Mouse (Mus musculus) liver, postnatal 0 days (tissue): ENCODE results near the gene Il10ra. TPM values are rescaled to one million over a fixed set of nuclear protein-coding genes. Genes with fewer than 3 reads are reported as not detected.

Source experiments
- ATAC-seq: fragments of 200-750 bp; cut with Nextera tagmentation; 2 replicates; pipeline ENCODE4 v1.8.0; 2017; ENCODE audit warnings: mild to moderate bottlenecking, moderate library complexity
- DNase-seq: peaks from one replicate; pipeline ENCODE4 v3.0.0-alpha.2; 2016
- H3K27ac ChIP-seq: fragments of 300-500 bp; sonication (generic); 2 replicates; pipeline ENCODE4 v1.5.1; 2014; ENCODE audit warnings: antibody characterized with exemption, moderate library complexity, mild to moderate bottlenecking, low read depth
- H3K27me3 ChIP-seq: fragments of 300-500 bp; sonication (generic); 2 replicates; pipeline ENCODE4 v1.6.1; 2014; ENCODE audit warnings: low read length, control low read depth, mixed read lengths; ENCODE audit not compliant: insufficient read depth
- H3K36me3 ChIP-seq: fragments of 300-500 bp; sonication (generic); replicated peaks from 2 replicates; pipeline ENCODE4 v1.6.1; 2014; ENCODE audit warnings: mild to moderate bottlenecking, control low read depth, low read length, moderate library complexity, mixed read lengths; ENCODE audit not compliant: insufficient read depth
- H3K4me1 ChIP-seq: fragments of 300-500 bp; sonication (generic); 2 replicates; pipeline ENCODE4 v1.6.1; 2014; ENCODE audit warnings: antibody characterized with exemption, mild to moderate bottlenecking, control low read depth; ENCODE audit not compliant: insufficient read depth
- H3K4me2 ChIP-seq: fragments of 300-500 bp; sonication (generic); 2 replicates; pipeline ENCODE4 v1.6.1; 2014; ENCODE audit warnings: low read depth, mild to moderate bottlenecking, low read length, moderate library complexity, mixed read lengths
- H3K4me3 ChIP-seq: fragments of 300-500 bp; sonication (generic); 2 replicates; pipeline ENCODE4 v1.5.1; 2014; ENCODE audit warnings: low read depth, low read length
- H3K9ac ChIP-seq: fragments of 300-500 bp; sonication (generic); replicated peaks from 2 replicates; pipeline ENCODE4 v1.6.1; 2014; ENCODE audit warnings: mild to moderate bottlenecking, moderate library complexity
- H3K9me3 ChIP-seq: fragments of 300-500 bp; sonication (generic); 2 replicates; pipeline ENCODE4 v1.6.1; 2016; ENCODE audit warnings: mild to moderate bottlenecking, control low read depth, low read length, mixed read lengths
- CTCF ChIP-seq: sonication (generic); IDR thresholded peaks from 2 replicates; pipeline ENCODE4 v1.5.1; 2016; ENCODE audit warnings: antibody characterized with exemption, low read depth
- EP300 ChIP-seq: IDR thresholded peaks from 2 replicates; pipeline ENCODE4 v1.6.1; 2016; ENCODE audit warnings: antibody characterized with exemption, low read depth, mild to moderate bottlenecking
- WGBS: fragments of 180-500 bp; shearing (Covaris S2); extraction: QIAGEN DNeasy Blood & Tissue Kit; methylation state at CpG from one replicate; pipeline ENCODE4 v1.1.7; 2014; ENCODE audit not compliant: insufficient replicate concordance; 5-methylcytosine and 5-hydroxymethylcytosine counted together
- microRNA-seq: library from miRNA; unstranded; fragments of <30 nt; microRNA quantifications from one replicate; pipeline ENCODE4, GENCODE M21; 2016
- polyA plus RNA-seq: library from polyadenylated mRNA; unstranded; fragments of >200 nt; fragmentation: Nextera tagmentation; extraction: Ambion mirVana; gene quantifications from 2 replicates; pipeline ENCODE4 v1.2.1, GENCODE M21; 2015

The Il10ra gene
- polyA plus RNA-seq, 1 experiment from 2014 or later: 2.7 TPM

GRCm38 (mm10) chr9:45219644-45220043 is 49.3 kb downstream of the Il10ra start:
- TF ChIP-seq CTCF: no peak
- no peak for TF ChIP-seq EP300
- no peak for ATAC-seq

GRCm38 (mm10) chr9:45215526-45216179 is 53.3 kb downstream of the Il10ra start:
- no peaks in the 10 kb centered on the region for H3K9me3 ChIP-seq
- H3K4me3 ChIP-seq: no peak overlapping the region
- H3K4me1 ChIP-seq: no peaks in the 10 kb centered on the region
- no peak overlapping the region for H3K27ac ChIP-seq
- H3K4me2 ChIP-seq: no peak overlapping the region
- H3K36me3 ChIP-seq: no peaks in the 10 kb centered on the region
- TF ChIP-seq CTCF: no peak
- no peak for TF ChIP-seq EP300
- 63% methylated on average over 11 of the region's 11 CpGs for WGBS
- no peak overlapping the region for H3K9ac ChIP-seq
- no peaks in the 10 kb centered on the region for H3K27me3 ChIP-seq
- DNase-seq (no peak), ATAC-seq (no peak)

More at GRCm38 (mm10) chr9:45219644-45220043, 49.3 kb downstream of the Il10ra start:
- 67% methylated on average over 3 of the region's 3 CpGs for WGBS
- H3K4me1 ChIP-seq: no peaks in the 10 kb centered on the region
- no peak overlapping the region for H3K4me2 ChIP-seq
- H3K36me3 ChIP-seq: no peaks in the 10 kb centered on the region
- H3K27me3 ChIP-seq: no peaks in the 10 kb centered on the region
- no peak overlapping the region for H3K27ac ChIP-seq
- H3K9me3 ChIP-seq: no peaks in the 10 kb centered on the region
- no peak overlapping the region for H3K9ac ChIP-seq
- H3K4me3 ChIP-seq: no peak overlapping the region
- no peak for DNase-seq

GRCm38 (mm10) chr9:45212001-45212400 is 56.9 kb downstream of the Il10ra start:
- Histone ChIP-seq H3K4me1 (no peaks in the 10 kb centered on the region), H3K9me3 (no peaks in the 10 kb centered on the region), H3K27ac (no peak overlapping the region), H3K27me3 (no peaks in the 10 kb centered on the region), H3K4me3 (no peak overlapping the region), H3K9ac (no peak overlapping the region), H3K4me2 (no peak overlapping the region), H3K36me3 (no peaks in the 10 kb centered on the region)
- TF ChIP-seq EP300: no peak
- TF ChIP-seq CTCF: no peak
- WGBS: 73% methylated on average over 6 of the region's 6 CpGs
- DNase-seq (no peak), ATAC-seq (no peak)

- no peak overlapping the region for H3K4me3 ChIP-seq
- TF ChIP-seq EP300: no peak
- H3K4me2 ChIP-seq: no peak overlapping the region
- no peak overlapping the region for H3K27ac ChIP-seq
- no peak for DNase-seq
- ATAC-seq: no peak
- H3K36me3 ChIP-seq: no peaks in the 10 kb centered on the region
- WGBS: 64% methylated on average over 7 of the region's 7 CpGs
- H3K4me1 ChIP-seq: peaks cover 7% of the 10 kb centered on the region
- H3K27me3 ChIP-seq: no peaks in the 10 kb centered on the region
- no peaks in the 10 kb centered on the region for H3K9me3 ChIP-seq
- H3K9ac ChIP-seq: no peak overlapping the region
Observed at GRCm38 (mm10) chr9:45207015-45207743, 61.8 kb downstream of the Il10ra start.

GRCm38 (mm10) chr9:45206121-45206520 is 62.8 kb downstream of the Il10ra start:
- H3K4me2 ChIP-seq: no peak overlapping the region
- 57% methylated on average over 4 of the region's 4 CpGs for WGBS
- no peaks in the 10 kb centered on the region for H3K9me3 ChIP-seq
- H3K4me1 ChIP-seq: peaks cover 18% of the 10 kb centered on the region
- TF ChIP-seq CTCF (no peak), EP300 (no peak)
- H3K27me3 ChIP-seq: no peaks in the 10 kb centered on the region
- H3K27ac ChIP-seq: no peak overlapping the region
- no peaks in the 10 kb centered on the region for H3K36me3 ChIP-seq
- no peak overlapping the region for H3K4me3 ChIP-seq
- H3K9ac ChIP-seq: no peak overlapping the region
- ATAC-seq (no peak), DNase-seq (no peak)

GRCm38 (mm10) chr9:45205143-45205542 is 63.8 kb downstream of the Il10ra start:
- no peak overlapping the region for H3K9ac ChIP-seq
- WGBS: 66% methylated on average over 5 of the region's 5 CpGs

More at GRCm38 (mm10) chr9:45205143-45205542, 63.8 kb downstream of the Il10ra start:
- Histone ChIP-seq H3K4me2 (no peak overlapping the region), H3K4me3 (no peak overlapping the region), H3K27ac (no peak overlapping the region), H3K27me3 (no peaks in the 10 kb centered on the region), H3K36me3 (no peaks in the 10 kb centered on the region), H3K9me3 (no peaks in the 10 kb centered on the region), H3K4me1 (peaks cover 23% of the 10 kb centered on the region)
- ATAC-seq (no peak), DNase-seq (no peak)
- TF ChIP-seq CTCF (no peak), EP300 (no peak)

Small RNA genes lying within 50 kb of the gene (microRNA-seq; reads per million reads assigned to microRNA genes)
- gene Mir7086: not detected

Other genes with a start within 250 kb of the Il10ra start
- gene Mpzl2, start 229.3 kb downstream of the Il10ra start, polyA plus RNA-seq: 13.7 and 15.7 TPM in 2 replicates
- 0.99 and 1.4 TPM in 2 replicates for gene Mpzl3, start 214.0 kb downstream of the Il10ra start, polyA plus RNA-seq
- 0.68 and 0.73 TPM in 2 replicates for gene Jaml, start 190.0 kb downstream of the Il10ra start, polyA plus RNA-seq
- 0.06 and 0.09 TPM in 2 replicates for gene Scn2b, start 151.4 kb downstream of the Il10ra start, polyA plus RNA-seq
- gene Scn4b, start 130.8 kb downstream of the Il10ra start, polyA plus RNA-seq: 0.73 and 0.82 TPM in 2 replicates
- 0.14 and 0.15 TPM in 2 replicates for gene BC049352, start 87.1 kb downstream of the Il10ra start, polyA plus RNA-seq
- not detected in 2 replicates for gene Tmprss4, start 65.1 kb downstream of the Il10ra start, polyA plus RNA-seq
- gene Tmprss13, start 50.0 kb upstream of the Il10ra start, polyA plus RNA-seq: not detected in 2 replicates
- 1.5 and 1.9 TPM in 2 replicates for gene Fxyd6, start 101.0 kb upstream of the Il10ra start, polyA plus RNA-seq
- gene Fxyd2, start 130.5 kb upstream of the Il10ra start, polyA plus RNA-seq: 0.65 and 1.3 TPM in 2 replicates
- gene Dscaml1, start 157.5 kb upstream of the Il10ra start, polyA plus RNA-seq: not detected in 2 replicates